Mouse (Mus musculus) adrenal gland, adult (tissue): ENCODE measurements at regions not wholly inside any gene's neighbourhood (a gene's known extent, or its start where the extent isn't known, plus 50 kb on each side); places are given as distances from the start of the nearest gene placed in this dataset.
"Not testable (repeated sequence)": the region's sequence is repeated elsewhere in the genome, so short reads cannot be mapped to it uniquely, and the experiment has no call there.

ENCODE experiments used
- DNase-seq, 2 experiments: peaks; one replicate each; pipeline ENCODE4 v3.0.0; 2022 to 2023; ENCODE audit warnings: low spot score in 1 of 2; ENCODE audit not compliant: inconsistent age in 2 of 2

- DNase-seq = no peak
Observed at GRCm38 (mm10) chr2:116444163-116444562, 378.5 kb upstream of the Meis2 start.

GRCm38 (mm10) chr2:116440252-116440651, 374.6 kb upstream of the Meis2 start:
- no peak for DNase-seq

- DNase-seq = no peak
Observed at GRCm38 (mm10) chr2:116433481-116433880, 367.8 kb upstream of the Meis2 start.

GRCm38 (mm10) chr2:116424131-116424530, 358.5 kb upstream of the Meis2 start:
- peak in 1 of 2 experiments; percentile 79 for DNase-seq

- DNase-seq = peak in 1 of 2 experiments; percentile 31
Observed at GRCm38 (mm10) chr2:116417428-116418195, 352.0 kb upstream of the Meis2 start.

GRCm38 (mm10) chr2:116415742-116416141, 350.1 kb upstream of the Meis2 start:
- no peak for DNase-seq

GRCm38 (mm10) chr2:116402113-116402512, 336.5 kb upstream of the Meis2 start:
- DNase-seq = no peak

GRCm38 (mm10) chr2:116399966-116400365, 334.3 kb upstream of the Meis2 start:
- DNase-seq = no peak

- DNase-seq = no peak
Observed at GRCm38 (mm10) chr2:116368811-116369210, 303.2 kb upstream of the Meis2 start.

GRCm38 (mm10) chr2:116364136-116364535, 298.5 kb upstream of the Meis2 start:
- no peak for DNase-seq

GRCm38 (mm10) chr2:116358145-116358544, 292.5 kb upstream of the Meis2 start:
- DNase-seq = no peak

GRCm38 (mm10) chr2:116348530-116348914, 282.9 kb upstream of the Meis2 start:
- DNase-seq = no peak

- DNase-seq = no peak
Observed at GRCm38 (mm10) chr2:116347827-116348529, 282.3 kb upstream of the Meis2 start.

- no peak for DNase-seq
Observed at GRCm38 (mm10) chr2:116331801-116332200, 266.2 kb upstream of the Meis2 start.

- DNase-seq = no peak
Observed at GRCm38 (mm10) chr2:116322039-116322770, 256.6 kb upstream of the Meis2 start.

GRCm38 (mm10) chr2:116299551-116299950, 233.9 kb upstream of the Meis2 start:
- no peak for DNase-seq

- DNase-seq = no peak
Observed at GRCm38 (mm10) chr2:116289886-116290285, 224.2 kb upstream of the Meis2 start.

- DNase-seq = not testable (repeated sequence)
Observed at GRCm38 (mm10) chr2:116243191-116243590, 177.6 kb upstream of the Meis2 start.

- no peak for DNase-seq
Observed at GRCm38 (mm10) chr2:116236731-116237130, 171.1 kb upstream of the Meis2 start.

GRCm38 (mm10) chr2:116232793-116233192, 167.2 kb upstream of the Meis2 start:
- DNase-seq = no peak

GRCm38 (mm10) chr2:116216418-116216817, 150.8 kb upstream of the Meis2 start:
- DNase-seq = peak; percentile 7 to 67
